Mouse (Mus musculus) lung, adult 2 months (tissue): ENCODE measurements around the gene Cebpg.
A peak's percentile ranks its signal among the peaks of the same experiment; 100 is the strongest.

ENCODE experiments used
- CTCF ChIP-seq: fragments of 200-500 bp; IDR thresholded peaks from 2 replicates; pipeline ENCODE4 v1.5.1; 2011; ENCODE audit warnings: mild to moderate bottlenecking, low read length, control low read depth; ENCODE audit not compliant: insufficient read depth
- POLR2A ChIP-seq: fragments of 200-500 bp; IDR thresholded peaks from 2 replicates; pipeline ENCODE4 v1.6.1; 2011; ENCODE audit warnings: low read depth, mild to moderate bottlenecking, control low read depth, low read length, borderline replicate concordance; ENCODE audit errors: extremely low read depth

DNA sequence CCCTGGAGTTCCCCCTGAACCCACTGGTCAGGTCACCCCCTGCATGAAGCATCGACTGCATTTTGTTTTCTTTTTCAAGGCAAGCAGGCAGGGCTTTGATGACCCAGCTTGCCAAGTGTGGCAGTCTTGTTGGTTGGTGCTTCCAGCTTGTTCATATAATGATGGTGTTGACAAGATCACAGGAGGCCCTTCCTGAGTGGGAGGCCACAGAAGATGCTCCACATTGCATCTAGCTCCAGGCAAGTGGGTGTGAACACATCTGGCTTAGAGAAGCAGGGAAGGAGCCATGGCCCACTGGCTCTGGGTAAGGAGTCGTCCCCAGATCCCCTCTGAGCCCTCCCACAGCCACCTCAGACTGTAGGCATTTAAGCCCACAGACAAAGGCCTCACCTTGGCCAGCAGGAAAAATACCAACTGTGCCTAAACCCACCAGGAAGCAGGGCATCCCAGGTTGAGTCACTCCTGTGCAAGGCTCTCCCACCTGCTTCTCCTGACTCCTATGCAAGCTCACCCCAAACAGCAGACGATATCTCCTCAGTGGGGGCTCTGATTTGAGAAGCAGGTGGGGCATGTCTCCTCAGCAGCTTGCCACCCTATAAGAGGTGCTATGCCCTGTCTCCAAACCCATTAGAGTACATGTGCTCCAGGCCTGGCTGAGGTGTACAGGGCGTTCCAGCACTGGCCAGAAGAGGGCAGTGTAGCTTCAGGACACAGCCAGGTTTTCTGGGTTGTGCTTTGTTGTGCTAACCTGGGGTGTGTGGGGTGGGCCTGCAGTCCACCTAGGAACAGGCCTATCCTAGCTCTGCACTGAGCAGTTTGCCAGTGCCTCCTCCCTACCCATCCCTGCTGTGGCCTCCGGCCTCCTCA is 30.7 kb downstream of the Cebpg start:
- TF ChIP-seq POLR2A (no peak), CTCF (peak; percentile 98)
